In genomic region chr1:132595741-132596140, GRCm38 (mm10) we compare ENCODE assay signal across 21 mouse cellular contexts. TPM values are rescaled to one million over a fixed set of nuclear protein-coding genes. Genes with fewer than 3 reads are reported as not detected.
DNase-seq lines count a peak whose midpoint lies in the region; ATAC-seq lines count a peak whose summit lies in the region.
"Had no signal": no experiment of that assay in that cellular context is flagged by ENCODE, and none has a peak within 500 bp of the region (broad histone marks: within the 10 kb centered on the region; RNA-seq: fewer than 3 reads in every experiment).

No protein-coding gene starts in this region.

- no peak for ATAC-seq in heart, embryonic 13.5 days (ENCODE audit: extremely low read depth, insufficient number of reproducible peaks, low FRiP score, low TSS enrichment)
- ATAC-seq: forebrain, embryonic 16.5 days; intestine, embryonic 16.5 days had no signal

- no peaks in the 10 kb centered on the region for H3K9me3 ChIP-seq in heart, embryonic 13.5 days
- H3K9me3 ChIP-seq: embryonic facial prominence, embryonic 13.5 days; forebrain, embryonic 12.5 days; heart, embryonic 12.5 days; hindbrain, embryonic 15.5 days had no signal

- H3K4me2 ChIP-seq in heart, embryonic 13.5 days = no peak overlapping the region
- H3K4me2 ChIP-seq: embryonic facial prominence, embryonic 13.5 days; forebrain, embryonic 12.5 days; heart, embryonic 12.5 days; hindbrain, embryonic 15.5 days had no signal

- H3K36me3 ChIP-seq in heart, embryonic 13.5 days = no peaks in the 10 kb centered on the region
- H3K36me3 ChIP-seq: embryonic facial prominence, embryonic 13.5 days; heart, embryonic 12.5 days had no signal

- H3K27ac ChIP-seq in heart, embryonic 13.5 days (replicated peaks) = no peak overlapping the region
- H3K27ac ChIP-seq: embryonic facial prominence, embryonic 13.5 days; forebrain, embryonic 12.5 days; heart, adult 2 months; hindbrain, embryonic 15.5 days had no signal

- 0 out of 2 replicates have a peak, but pooled peaks cover 4% of the 10 kb centered on the region for H3K4me1 ChIP-seq in heart, embryonic 13.5 days
- H3K4me1 ChIP-seq: embryonic facial prominence, embryonic 13.5 days; heart, embryonic 12.5 days had no signal

- H3K27me3 ChIP-seq in heart, embryonic 13.5 days (replicated peaks) = peaks cover 61% of the 10 kb centered on the region
- H3K27me3 ChIP-seq: forebrain, embryonic 12.5 days; hindbrain, embryonic 15.5 days had no signal

- H3K9ac ChIP-seq in heart, embryonic 13.5 days = 0 out of 2 replicates have a peak overlapping the region, but pooled peaks have one; percentile 24
- H3K9ac ChIP-seq: forebrain, embryonic 12.5 days; heart, embryonic 12.5 days; hindbrain, embryonic 15.5 days had no signal

- 33% methylated on average over 6 of the region's 6 CpGs for WGBS in heart, embryonic 13.5 days

- DNase-seq in adrenal gland, postnatal 14 days = peak; percentile 27
- DNase-seq in adrenal gland, postnatal 36 days = no peak
- DNase-seq in heart, adult 9 months (ENCODE audit: low spot score in 2 of 2) = no peak
- DNase-seq in ES-CJ7 (ENCODE audit: low read depth, low spot score) = peak; percentile 66
- peak; percentile 85 for DNase-seq in ZHBTc4 (ENCODE audit: low read depth, low spot score)
- no peak for DNase-seq in layer of hippocampus, postnatal 36 days
- DNase-seq: adrenal gland, adult 2 months; cerebellum, adult 11 months; cerebellum, adult 9-10 months; cerebellum, postnatal 25 days; gastrocnemius, postnatal 14 days; heart, adult 2 months; heart, postnatal 36 days had no signal

- H3K4me3 ChIP-seq in heart, embryonic 13.5 days = no peak overlapping the region
- H3K4me3 ChIP-seq: embryonic facial prominence, embryonic 13.5 days; forebrain, embryonic 12.5 days; heart, adult 2 months; heart, embryonic 12.5 days; hindbrain, embryonic 15.5 days had no signal

RNA-seq across cellular contexts. Expression of gene Cntn2, which starts 52.7 kb away (rescaled TPM):
- 0.07 and 0.94 TPM in 2 replicates for total RNA-seq in adrenal gland, postnatal 14 days (2021)
- total RNA-seq in adrenal gland, postnatal 36 days (2021) = not detected
- 0.10 and 0.19 TPM in 2 replicates for polyA plus RNA-seq in heart, embryonic 13.5 days (2015; fragmentation: Nextera tagmentation; extraction: Ambion mirVana)
- 10 to 100 TPM; 71.6 to 85.6 TPM for total RNA-seq in layer of hippocampus, postnatal 36 days (2021)
- total RNA-seq: adrenal gland, adult 2 months had no signal
- polyA plus RNA-seq: C2C12 had no signal

Comparison
In these comparisons a context has a peak if more than half of its experiments do, and no peak if none do; other contexts are left out.
1. DNase-seq: peak in adrenal gland, postnatal 14 days (single experiment), ES-CJ7 (single experiment) and ZHBTc4 (single experiment); none in adrenal gland, postnatal 36 days (0 of 2), heart, adult 9 months (0 of 2) and layer of hippocampus, postnatal 36 days (0 of 2).
2. RNA of gene Cntn2, which starts 52.7 kb away (total RNA-seq): 71.6 to 85.6 TPM in layer of hippocampus, postnatal 36 days; 0.07 to 0.94 TPM in adrenal gland, postnatal 14 days and not detected in adrenal gland, postnatal 36 days; every median in the first group is over 10 times any median in the second.